Mouse (Mus musculus) kidney, embryonic 14.5 days (tissue): Measurements from ENCODE around the gene Phip. TPM values are rescaled to one million over a fixed set of nuclear protein-coding genes. Genes with fewer than 3 reads are reported as not detected.
A peak's percentile ranks its signal among the peaks of the same experiment; 100 is the strongest.

Experiments
- ATAC-seq: fragments of 200-750 bp; cut with Nextera tagmentation; 2 replicates; pipeline ENCODE4 v1.8.0; 2017; ENCODE audit warnings: moderate number of reproducible peaks, mild to moderate bottlenecking, moderate TSS enrichment, moderate library complexity; ENCODE audit not compliant: low FRiP score, low TSS enrichment
- H3K27ac ChIP-seq: fragments of 300-500 bp; sonication (generic); 2 replicates; pipeline ENCODE4 v1.5.1; 2014; ENCODE audit warnings: low read depth, mild to moderate bottlenecking, low read length, moderate library complexity, mixed read lengths
- H3K27me3 ChIP-seq: fragments of 300-500 bp; sonication (generic); 2 replicates; pipeline ENCODE4 v1.6.1; 2014; ENCODE audit warnings: mild to moderate bottlenecking, low read length; ENCODE audit not compliant: control insufficient read depth, insufficient read depth
- H3K36me3 ChIP-seq: fragments of 300-500 bp; sonication (generic); 2 replicates; pipeline ENCODE4 v1.6.1; 2014; ENCODE audit warnings: low read length, mixed read lengths; ENCODE audit not compliant: control insufficient read depth, insufficient read depth
- H3K4me1 ChIP-seq: fragments of 300-500 bp; sonication (generic); 2 replicates; pipeline ENCODE4 v1.6.1; 2014; ENCODE audit warnings: low read length, mixed read lengths; ENCODE audit not compliant: control insufficient read depth, insufficient read depth
- H3K4me2 ChIP-seq: fragments of 300-500 bp; sonication (generic); replicated peaks from 2 replicates; pipeline ENCODE4 v1.6.1; 2014; ENCODE audit warnings: low read depth, mild to moderate bottlenecking, low read length
- H3K4me3 ChIP-seq: fragments of 300-500 bp; sonication (generic); 2 replicates; pipeline ENCODE4 v1.5.1; 2014; ENCODE audit warnings: mild to moderate bottlenecking, low read length
- H3K9ac ChIP-seq: fragments of 300-500 bp; sonication (generic); 2 replicates; pipeline ENCODE4 v1.6.1; 2014; ENCODE audit warnings: low read depth, mild to moderate bottlenecking, low read length, moderate library complexity
- H3K9me3 ChIP-seq: fragments of 300-500 bp; sonication (generic); 2 replicates; pipeline ENCODE4 v1.6.1; 2016; ENCODE audit warnings: low read length; ENCODE audit not compliant: control insufficient read depth
- WGBS: fragments of 180-500 bp; shearing (Covaris S2); extraction: QIAGEN DNeasy Blood & Tissue Kit; methylation state at CpG from one replicate; pipeline ENCODE4 v1.1.7; 2014; 5-methylcytosine and 5-hydroxymethylcytosine counted together
- polyA plus RNA-seq: library from polyadenylated mRNA; unstranded; fragments of >200 nt; fragmentation: Nextera tagmentation; extraction: Ambion mirVana; gene quantifications from 2 replicates; pipeline ENCODE4 v1.2.1, GENCODE M21; 2014

Phip gene
- polyA plus RNA-seq, 1 experiment from 2014 or later: 98.5 TPM

- H3K9ac ChIP-seq: no peak overlapping the region
- no peaks in the 10 kb centered on the region for H3K36me3 ChIP-seq
- H3K27me3 ChIP-seq: no peaks in the 10 kb centered on the region
- H3K4me3 ChIP-seq: no peak overlapping the region
- 82% methylated on average over 4 of the region's 4 CpGs for WGBS
- no peak for ATAC-seq
- no peaks in the 10 kb centered on the region for H3K4me1 ChIP-seq
- no peaks in the 10 kb centered on the region for H3K9me3 ChIP-seq
- no peak overlapping the region for H3K27ac ChIP-seq
- H3K4me2 ChIP-seq: no peak overlapping the region
Observed at GRCm38 (mm10) chr9:82856241-82856640, 119.1 kb downstream of the Phip start.

DNA sequence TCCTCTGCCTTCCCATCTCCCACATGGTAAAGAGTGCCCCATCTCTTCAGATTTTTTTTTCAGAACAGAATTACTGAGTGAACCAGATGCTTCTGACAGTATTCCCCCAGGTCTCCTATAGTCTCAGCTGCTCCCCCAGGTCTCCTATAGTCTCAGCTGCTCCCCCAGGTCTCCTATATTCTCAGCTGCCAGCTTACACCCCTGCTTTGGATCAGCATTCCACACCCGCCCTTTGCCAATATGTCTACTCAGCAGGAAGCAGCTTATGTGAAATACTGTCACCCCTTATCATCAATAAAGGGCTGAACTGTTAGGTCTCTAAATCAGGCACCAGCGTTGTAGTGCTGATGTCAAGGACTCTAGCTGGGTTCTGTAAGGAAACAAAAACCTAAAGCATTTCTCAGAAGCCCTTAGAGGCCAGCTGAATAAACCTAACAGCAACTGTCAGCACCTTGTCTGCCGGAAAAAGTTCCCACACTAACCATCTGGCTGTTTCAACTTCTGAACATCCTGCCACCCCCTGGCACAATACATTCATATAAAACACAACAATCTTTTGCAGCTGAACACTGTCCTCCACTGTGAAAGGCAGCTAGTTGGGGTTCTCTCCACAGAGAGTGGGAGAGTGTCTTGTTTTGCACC is 120.2 kb downstream of the Phip start:
- H3K9ac ChIP-seq: no peak overlapping the region
- WGBS: 35% methylated on average over 3 of the region's 3 CpGs

DNA sequence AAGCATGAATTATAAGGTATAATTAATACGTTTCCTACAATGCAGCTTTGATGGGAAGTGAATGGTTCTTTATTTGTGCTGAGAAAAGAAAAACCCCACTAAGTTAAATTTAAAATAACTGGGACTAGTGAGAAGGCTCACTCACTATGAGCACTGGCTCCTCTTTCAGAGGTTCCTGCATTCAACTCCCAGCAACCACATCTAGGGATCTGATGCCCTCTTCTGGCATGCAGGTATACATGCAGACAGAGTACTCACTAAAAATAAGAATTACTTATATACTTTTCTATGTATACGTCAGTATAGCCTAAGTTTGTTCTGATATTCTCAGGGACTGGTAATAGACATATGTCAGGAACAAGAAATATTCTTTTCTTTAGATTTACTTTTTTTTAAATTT is 121.3 kb downstream of the Phip start:
- ATAC-seq: no peak
- Histone ChIP-seq H3K9me3 (no peaks in the 10 kb centered on the region), H3K9ac (no peak overlapping the region), H3K4me2 (no peak overlapping the region), H3K4me1 (no peaks in the 10 kb centered on the region), H3K27me3 (no peaks in the 10 kb centered on the region), H3K27ac (no peak overlapping the region), H3K36me3 (no peaks in the 10 kb centered on the region), H3K4me3 (no peak overlapping the region)
- 51% methylated on average over 2 of the region's 2 CpGs for WGBS

More for the DNA sequence above, 120.2 kb downstream of the Phip start:
- no peak overlapping the region for H3K27ac ChIP-seq
- H3K36me3 ChIP-seq: no peaks in the 10 kb centered on the region
- no peaks in the 10 kb centered on the region for H3K4me1 ChIP-seq
- H3K9me3 ChIP-seq: no peaks in the 10 kb centered on the region
- no peak overlapping the region for H3K4me2 ChIP-seq
- ATAC-seq: no peak
- H3K27me3 ChIP-seq: no peaks in the 10 kb centered on the region
- no peak overlapping the region for H3K4me3 ChIP-seq

DNA sequence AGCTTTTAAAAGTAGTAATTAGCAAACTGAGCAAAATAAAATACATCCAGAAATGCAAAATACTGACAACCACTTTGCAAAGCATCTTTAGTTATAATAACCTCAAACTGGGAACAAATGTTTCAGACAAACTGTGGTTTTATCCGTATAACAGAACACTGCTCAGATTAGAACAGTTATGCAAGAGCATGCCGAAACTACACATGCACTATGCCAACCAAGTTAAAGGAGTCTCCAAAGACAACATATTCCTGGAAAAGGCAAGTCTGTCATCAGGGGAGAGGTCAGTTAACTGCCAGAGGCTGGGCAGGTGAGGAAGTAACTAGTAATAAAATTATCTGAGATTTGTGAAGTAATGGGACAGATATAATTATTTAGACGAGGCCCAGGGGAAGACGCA is 132.6 kb downstream of the Phip start:
- WGBS: 94% methylated on average over 4 of the region's 4 CpGs
- Histone ChIP-seq H3K4me2 (no peak overlapping the region), H3K4me3 (no peak overlapping the region), H3K36me3 (peaks cover 7% of the 10 kb centered on the region; the same call in 1 of the 2 replicates), H3K27me3 (no peaks in the 10 kb centered on the region), H3K4me1 (no peaks in the 10 kb centered on the region), H3K9me3 (no peaks in the 10 kb centered on the region), H3K9ac (no peak overlapping the region), H3K27ac (no peak overlapping the region)
- ATAC-seq: no peak

GRCm38 (mm10) chr9:82835921-82836320 is 139.4 kb downstream of the Phip start:
- ATAC-seq: peak; percentile 12; the same call in 1 of the 2 replicates
- Histone ChIP-seq H3K4me2 (no peak overlapping the region), H3K4me3 (no peak overlapping the region), H3K27ac (no peak overlapping the region), H3K9me3 (no peaks in the 10 kb centered on the region), H3K27me3 (no peaks in the 10 kb centered on the region), H3K36me3 (peaks cover 5% of the 10 kb centered on the region; the same call in 1 of the 2 replicates), H3K9ac (no peak overlapping the region), H3K4me1 (0 out of 2 replicates have a peak, but pooled peaks cover 3% of the 10 kb centered on the region)
- WGBS: 60% methylated on average over 6 of the region's 6 CpGs

DNA sequence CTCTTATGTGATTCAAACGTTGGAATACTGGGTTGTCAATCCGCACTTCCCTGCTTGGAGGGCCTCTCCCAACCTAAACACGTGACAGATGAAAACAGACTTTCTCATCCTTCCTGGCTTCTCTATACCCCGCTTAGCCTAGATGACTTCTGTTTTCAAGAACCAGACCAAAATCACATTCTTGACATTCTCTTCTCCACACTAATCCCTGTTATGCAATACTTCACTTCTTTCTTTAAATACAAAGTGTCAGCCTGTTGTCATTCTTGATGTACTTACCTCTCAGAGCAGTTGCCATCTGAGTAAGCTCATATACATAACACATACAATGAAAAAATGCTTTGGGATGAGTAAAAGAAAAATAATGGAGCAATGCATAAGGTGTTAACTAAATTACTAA is 143.4 kb downstream of the Phip start:
- no peak for ATAC-seq
- H3K27ac ChIP-seq: no peak overlapping the region

DNA sequence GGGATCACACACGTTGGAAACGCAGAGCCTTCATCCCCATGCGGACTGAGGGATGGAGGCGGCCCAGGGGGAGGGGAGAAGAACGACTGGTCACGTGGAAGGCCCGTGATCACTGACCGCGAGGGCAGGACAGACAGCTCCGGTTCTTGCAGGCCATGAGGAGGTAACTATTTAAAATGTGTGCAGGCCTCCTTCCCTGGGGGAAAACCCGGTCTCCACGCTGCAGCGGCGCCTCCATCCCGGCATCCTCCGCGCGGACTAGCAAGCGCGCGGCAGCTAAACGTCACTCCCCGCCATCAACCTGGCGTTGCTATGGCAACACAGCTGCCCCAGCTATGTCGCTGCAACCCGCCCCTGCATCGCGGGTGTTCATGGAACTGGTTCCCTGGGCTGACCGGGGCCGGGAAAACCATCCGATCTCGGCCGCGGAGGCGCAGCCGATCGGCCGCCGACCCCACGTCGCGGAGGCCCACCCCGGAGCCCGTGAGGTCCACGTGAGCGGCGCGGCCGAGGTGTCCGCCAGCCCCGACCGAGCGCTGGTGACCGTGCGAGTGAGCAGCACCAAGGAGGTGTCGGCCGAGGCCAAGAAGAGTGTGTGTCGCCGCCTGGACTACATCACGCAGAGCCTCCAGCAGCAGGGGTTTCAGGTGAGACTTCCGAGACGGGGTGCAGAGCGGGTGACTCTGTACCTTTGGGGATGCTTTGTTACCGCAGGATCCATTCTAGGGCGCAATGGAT is 145.5 kb downstream of the Phip start:
- under 1% methylated on average over 65 of the region's 65 CpGs for whole genome bisulfite sequencing
- 0 out of 2 replicates have a peak, but pooled peaks cover 7% of the 10 kb centered on the region for H3K4me1 ChIP-seq
- H3K27me3 ChIP-seq: no peaks in the 10 kb centered on the region
- H3K27ac ChIP-seq: peak overlapping the region; percentile 82
- H3K9ac ChIP-seq: peak overlapping the region; percentile 78
- H3K36me3 ChIP-seq: no peaks in the 10 kb centered on the region
- no peaks in the 10 kb centered on the region for H3K9me3 ChIP-seq
- H3K4me3 ChIP-seq: peak overlapping the region; percentile 80
- peak; percentile 96 for ATAC-seq
- H3K4me2 ChIP-seq: peak overlapping the region; percentile 71

More for the DNA sequence above, 143.4 kb downstream of the Phip start:
- no peak overlapping the region for H3K9ac ChIP-seq
- H3K4me3 ChIP-seq: no peak overlapping the region
- H3K4me1 ChIP-seq: 0 out of 2 replicates have a peak, but pooled peaks cover 7% of the 10 kb centered on the region
- no peak overlapping the region for H3K4me2 ChIP-seq
- no peaks in the 10 kb centered on the region for H3K27me3 ChIP-seq
- 74% methylated on average over 4 of the region's 4 CpGs for WGBS
- no peaks in the 10 kb centered on the region for H3K9me3 ChIP-seq
- H3K36me3 ChIP-seq: no peaks in the 10 kb centered on the region

GRCm38 (mm10) chr9:82829007-82829689 is 146.2 kb downstream of the Phip start, which contains the start of gene Irak1bp1:
Gene Irak1bp1 (plus strand): TSS chr9:82829540.
- peak within 1 kb of the TSS; percentile 82 for H3K27ac ChIP-seq
- H3K36me3 ChIP-seq: no peaks in the 10 kb centered on the region
- 0 out of 2 replicates have a peak, but pooled peaks cover 7% of the 10 kb centered on the region for H3K4me1 ChIP-seq
- WGBS: 16% methylated on average over 20 of the region's 20 CpGs
- H3K4me3 ChIP-seq: peak within 1 kb of the TSS; percentile 80
- H3K27me3 ChIP-seq: no peaks in the 10 kb centered on the region
- peak within 1 kb of the TSS; percentile 71 for H3K4me2 ChIP-seq
- H3K9ac ChIP-seq: peak within 1 kb of the TSS; percentile 78
- peak; percentile 47 for ATAC-seq
- no peaks in the 10 kb centered on the region for H3K9me3 ChIP-seq
